Mouse (Mus musculus) frontal cortex, postnatal 25 days (tissue): Measurements from ENCODE around the gene Gtf2a2.
"Not testable (repeated sequence)": the region's sequence is repeated elsewhere in the genome, so short reads cannot be mapped to it uniquely, and the experiment has no call there.

Source experiments
- DNase-seq, 2 experiments: peaks; one replicate each; pipeline ENCODE4 v3.0.0; 2022; ENCODE audit warnings: low spot score in 2 of 2

Gene Gtf2a2

DNA sequence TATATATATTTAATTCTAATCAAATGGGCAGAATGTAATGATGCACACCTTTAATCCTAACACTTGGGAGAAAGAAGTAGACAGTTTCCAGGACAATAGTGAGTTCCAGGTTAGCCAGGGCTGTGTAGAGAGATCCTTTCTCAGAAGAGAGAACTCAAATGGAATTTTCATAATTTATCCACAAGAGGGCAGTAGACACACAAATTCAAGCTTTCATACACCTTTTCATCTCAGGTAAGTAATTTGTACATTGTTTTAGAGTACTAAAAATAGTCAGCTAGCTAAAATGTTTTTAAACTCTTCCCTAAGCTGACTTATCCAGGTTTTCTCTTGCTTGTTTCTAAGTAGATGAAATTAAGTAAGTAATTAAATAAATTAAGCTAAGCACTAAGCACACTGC is 6.5 kb downstream of the Gtf2a2 start:
- no peak for DNase-seq

DNA sequence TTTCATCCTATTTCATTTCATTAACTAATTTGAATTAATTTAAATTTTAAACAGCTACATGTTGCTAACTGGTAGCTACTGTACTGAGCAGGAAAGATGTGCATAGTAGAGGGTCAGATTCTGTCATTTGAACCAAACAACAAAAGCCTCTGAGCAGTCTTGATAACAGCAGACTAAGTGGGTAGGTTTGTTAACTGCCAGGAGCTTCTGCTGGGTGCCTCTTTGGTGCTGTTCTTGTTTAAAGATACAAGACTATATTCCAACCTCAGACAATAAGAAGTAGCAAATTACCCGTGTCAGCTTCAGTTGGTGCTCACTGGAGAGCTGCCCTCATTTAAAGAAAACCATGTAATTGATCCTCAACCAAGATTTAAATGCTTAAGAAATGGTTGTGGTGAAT is 9.3 kb downstream of the Gtf2a2 start:
- DNase-seq: no peak

DNA sequence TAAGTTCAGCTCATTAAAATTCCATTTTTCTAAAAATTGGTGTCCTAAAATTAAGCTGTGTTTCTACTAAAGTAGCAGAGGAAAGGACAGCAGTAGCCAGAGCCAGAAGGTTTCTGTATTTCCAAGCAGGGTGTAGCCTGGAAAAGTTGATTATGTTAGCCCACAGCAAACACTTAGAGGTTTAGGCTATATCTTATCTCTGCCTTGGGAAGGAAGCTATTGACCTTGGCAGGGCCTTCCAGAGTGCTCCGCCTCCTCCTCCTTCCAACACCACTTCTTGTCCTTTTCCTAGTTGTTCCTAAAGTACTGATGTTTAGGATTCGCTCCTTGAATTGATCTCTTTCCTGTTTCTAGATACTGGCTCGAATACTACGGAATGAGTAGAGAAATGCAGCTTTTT is 9.7 kb downstream of the Gtf2a2 start:
- no peak for DNase-seq

DNA sequence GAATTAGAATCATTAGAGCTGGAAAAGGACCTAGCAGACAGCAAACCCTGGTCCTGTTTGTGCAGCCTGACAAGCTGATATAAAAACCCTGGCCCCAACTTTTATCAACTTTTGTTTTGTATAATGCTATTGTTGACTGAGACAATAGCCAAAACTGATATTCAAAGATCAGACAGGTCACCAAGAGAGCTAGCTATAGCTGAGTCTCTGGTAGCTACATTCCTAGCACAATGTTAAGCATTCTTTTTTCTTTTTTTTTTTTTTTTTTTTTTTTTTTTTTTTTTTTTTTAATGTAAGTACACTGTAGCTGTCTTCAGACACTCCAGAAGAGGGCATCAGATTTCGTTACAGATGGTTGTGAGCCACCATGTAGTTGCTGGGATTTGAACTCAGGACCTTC is 11.3 kb downstream of the Gtf2a2 start:
- DNase-seq: not testable (repeated sequence)

DNA sequence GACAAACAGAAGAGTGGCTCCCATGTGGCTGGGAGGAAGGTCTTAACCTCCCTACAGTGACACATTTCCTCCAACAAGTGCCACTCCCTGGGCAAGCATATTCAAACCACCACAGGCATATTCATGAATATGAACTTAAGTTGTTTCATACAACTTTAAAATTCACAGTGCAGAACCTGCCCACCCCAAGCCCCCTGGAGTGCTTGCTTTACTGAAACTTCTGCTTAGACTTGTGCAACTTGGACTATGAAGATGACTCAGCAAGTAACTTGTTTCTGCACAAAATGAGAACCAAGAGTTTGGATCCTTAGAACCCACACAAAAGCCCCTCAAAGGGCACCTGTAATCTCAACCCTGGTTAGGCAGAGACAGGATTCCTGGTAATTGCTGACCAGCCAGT is 12.3 kb downstream of the Gtf2a2 start:
- no peak for DNase-seq

DNA sequence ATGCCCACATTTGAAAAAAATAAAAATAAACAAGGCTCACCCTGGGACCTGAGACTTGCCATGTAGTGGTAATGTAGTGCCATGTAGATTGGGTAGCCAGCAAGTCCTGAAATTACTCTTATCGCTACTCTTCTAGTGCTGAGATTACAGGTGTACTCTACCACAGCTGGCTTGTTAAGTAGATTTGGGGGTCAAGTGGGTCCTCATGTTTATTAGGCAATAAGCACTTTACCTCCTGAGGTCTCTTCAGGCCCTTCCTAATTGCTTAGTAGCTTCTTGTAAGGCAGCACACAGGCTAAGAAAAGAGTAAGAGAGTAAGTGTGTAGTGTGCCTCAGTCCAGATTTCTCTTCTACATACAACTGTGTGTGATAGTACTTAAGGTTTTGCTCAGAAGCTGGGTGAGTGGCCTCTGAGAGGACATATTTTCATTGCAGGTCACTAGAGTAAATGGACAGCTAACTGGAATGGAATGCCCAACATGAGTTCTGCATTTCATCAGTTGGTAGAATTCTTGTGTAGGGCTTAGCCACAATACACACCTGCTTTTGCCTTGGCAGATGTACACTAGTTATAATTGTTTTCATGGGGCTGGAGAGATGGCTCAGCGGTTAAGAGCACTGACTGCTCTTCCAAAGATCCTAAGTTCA is 13.1 kb downstream of the Gtf2a2 start:
- no peak for DNase-seq

DNA sequence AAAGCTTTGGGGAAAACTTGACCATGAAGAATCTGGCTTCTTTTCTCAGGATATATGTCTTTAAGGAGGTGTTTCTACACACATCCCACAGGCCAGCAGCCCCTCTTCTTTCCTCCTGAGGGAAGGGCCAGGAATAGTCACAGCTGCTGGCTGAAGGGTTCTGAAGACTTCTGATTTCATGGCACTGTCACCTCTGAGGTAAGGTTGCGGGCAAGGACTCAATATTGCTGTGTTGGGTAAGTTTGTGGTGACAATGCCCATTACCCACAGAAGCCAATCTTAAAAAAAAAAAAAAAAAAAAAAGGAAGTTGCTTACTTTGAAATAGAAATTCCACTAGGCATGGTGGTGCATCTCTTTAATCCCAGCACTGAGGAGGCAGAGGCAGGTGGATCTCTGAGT is 19.8 kb downstream of the Gtf2a2 start:
- no peak for DNase-seq

DNA sequence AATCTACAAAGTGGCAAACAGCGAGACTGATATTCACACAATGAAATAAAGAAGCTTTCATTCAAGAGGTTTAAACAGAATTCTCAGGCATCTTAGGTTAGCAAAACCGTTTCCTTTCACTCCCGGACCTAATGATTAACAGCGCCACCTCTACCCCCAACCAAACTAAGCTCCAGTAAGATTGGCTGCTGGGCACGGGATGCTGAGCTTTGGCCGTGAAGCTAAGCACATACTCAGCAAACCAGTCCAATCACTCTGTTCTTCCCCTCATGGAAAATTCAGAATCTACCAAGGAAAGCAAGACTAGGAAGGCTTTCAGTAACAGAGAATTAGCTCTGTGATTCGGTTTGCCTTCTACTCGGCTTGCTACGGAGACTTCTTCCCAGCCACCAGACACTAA is 20.7 kb downstream of the Gtf2a2 start:
- DNase-seq: no peak

DNA sequence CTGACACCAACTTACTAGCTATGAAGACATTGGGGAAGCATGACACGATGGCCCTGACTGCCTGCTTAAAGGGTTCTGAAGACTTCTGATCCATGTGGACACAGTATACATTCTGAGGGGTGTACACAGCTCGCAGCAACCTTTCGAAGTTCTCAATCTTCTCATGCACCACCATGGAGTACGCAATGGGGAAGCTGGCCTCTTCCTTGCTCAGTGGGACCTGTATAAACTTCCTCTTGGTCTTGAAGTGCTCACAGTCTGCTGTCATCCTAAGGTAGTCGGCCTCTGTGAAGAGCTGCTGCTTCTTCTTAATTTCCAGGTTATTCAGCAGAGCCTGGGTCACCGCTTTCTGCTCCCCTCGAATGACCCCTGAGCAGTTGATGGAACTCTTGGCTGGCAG is 22.4 kb downstream of the Gtf2a2 start:
- no peak for DNase-seq

DNA sequence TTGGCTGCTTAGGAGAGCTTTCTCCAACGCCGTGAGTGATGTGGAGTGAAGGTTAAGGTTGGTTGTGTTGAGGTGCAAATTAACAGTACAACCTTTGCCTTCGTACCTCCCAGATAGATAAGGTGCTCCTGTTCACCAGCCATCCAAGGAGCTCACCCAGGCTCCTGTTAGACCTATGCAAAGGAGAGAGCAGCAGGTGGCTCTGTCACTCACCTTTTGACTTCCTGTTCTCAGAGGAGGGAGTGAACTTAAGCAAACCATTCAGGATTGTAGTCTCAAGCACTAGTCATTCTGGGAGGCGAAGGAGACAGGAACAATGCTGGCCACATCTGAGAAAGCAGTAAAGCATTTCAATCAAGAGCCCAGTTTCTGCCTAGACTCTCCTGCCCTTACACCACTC is 24.3 kb downstream of the Gtf2a2 start:
- no peak for DNase-seq

DNA sequence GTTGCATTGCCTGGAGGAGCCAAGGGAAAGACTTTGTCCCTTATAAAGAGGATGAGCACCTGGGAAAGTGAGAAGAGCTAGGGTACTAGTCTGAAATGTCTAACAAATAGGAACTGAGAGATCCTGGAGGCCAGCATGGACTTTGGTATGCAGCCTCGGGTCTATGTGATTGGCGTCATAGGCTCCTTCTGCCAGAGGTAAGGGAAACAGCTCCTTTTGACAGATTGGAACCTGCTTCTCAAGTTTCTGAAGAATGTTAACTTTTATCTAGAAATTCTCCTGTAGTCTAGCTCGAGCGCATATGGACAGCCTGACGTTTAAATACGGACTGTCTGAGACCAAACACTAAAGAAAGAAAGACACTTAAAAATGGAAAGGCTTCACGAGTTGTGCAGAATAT is 25.6 kb downstream of the Gtf2a2 start, which contains the start of gene Gcnt3:
TSS of gene Gcnt3 (minus strand) at position 101 of the 400 bp plus-strand sequence.
- DNase-seq: no peak

DNA sequence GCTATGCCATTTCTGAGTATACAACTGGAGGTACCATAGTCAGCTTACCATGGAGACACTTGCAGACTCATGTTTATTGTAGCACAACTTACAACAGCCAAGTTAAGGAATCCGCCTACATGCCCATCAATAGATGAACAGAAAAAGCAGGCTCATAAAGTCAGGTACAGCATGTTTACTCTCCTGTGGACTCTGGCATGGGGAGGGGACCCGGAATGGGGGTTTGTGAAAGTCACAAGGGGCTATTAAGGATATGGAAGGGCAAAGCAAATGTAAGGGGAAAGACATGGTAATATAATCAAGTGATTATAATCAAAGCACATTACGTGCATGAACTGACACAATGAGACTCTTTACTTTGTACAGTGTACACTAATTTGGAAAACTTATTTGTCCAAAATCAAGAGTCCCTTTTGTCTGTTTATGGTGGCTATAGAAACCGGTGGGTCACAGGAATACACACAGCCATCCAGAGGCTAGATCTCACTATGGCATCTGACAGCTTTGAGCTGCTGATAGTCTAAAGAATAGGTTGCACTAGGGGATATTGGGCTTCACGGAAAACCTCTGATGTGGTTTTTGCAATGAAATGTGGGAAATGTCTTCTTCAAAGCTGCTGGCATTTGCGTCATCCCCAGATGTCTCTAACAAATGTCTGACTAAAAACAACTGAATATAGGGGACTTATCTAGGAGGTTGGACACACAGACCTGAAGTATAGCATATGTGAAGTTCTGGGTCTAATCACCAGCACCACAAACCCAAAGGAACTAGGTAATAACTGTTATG is 27.4 kb downstream of the Gtf2a2 start:
- DNase-seq: no peak

DNA sequence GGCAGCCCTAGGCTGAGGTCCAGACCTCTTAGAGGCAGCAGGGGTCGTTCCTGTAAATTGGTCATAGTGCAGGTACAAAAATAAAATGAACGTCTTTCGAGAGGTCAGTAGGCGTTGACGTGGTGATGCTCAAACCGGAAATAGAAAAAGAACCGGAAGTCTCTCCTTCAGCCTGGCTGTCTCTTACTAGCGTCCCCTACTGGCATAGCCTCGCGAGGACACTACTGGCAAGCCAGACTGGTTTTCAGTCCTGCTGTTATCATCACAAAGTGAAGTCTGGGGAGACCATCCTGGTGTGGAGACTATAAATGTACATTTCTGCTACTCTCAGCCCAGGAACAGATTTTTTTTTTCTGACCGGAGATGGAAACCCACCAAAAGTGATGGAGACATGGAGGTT is 28.2 kb downstream of the Gtf2a2 start:
- DNase-seq: no peak

DNA sequence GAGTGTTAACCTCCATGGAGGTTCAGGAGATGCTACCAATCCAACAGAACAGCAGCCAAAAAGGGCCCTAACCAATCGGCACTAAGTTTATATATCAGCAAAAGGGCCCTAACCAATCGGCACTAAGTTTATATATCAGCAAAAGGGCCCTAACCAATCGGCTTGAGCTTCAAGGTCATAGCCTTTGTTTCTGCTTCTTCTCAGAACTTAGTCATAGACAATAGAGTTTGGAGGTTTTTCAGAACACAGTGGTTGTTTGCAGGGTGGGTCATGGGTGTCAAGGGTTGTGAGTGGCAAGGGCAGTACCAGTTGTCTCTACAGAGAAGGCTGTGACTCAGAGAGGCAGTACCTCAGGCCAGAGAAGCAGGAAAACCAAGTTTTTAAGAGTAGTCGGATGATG is 29.8 kb downstream of the Gtf2a2 start:
- DNase-seq: no peak

DNA sequence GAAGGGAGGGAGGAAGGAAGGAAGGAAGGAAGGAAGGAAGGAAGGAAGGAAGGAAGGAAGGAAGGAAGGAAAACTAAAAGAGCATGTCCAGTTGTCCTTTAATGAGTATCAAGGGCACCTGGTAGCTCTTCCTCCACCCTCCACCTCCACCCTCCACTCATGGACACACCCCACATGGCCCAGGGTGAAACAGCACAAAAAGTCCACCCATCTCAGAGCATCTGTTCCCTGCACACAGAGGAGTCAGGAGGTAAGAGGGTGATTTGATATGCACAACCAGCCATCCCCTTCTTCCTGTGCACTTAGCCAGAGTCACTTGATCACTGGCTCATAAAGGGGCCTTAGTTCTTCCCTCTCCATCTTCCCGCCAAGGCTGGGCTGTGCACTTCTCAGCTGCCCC is 30.6 kb downstream of the Gtf2a2 start:
- DNase-seq: no peak

DNA sequence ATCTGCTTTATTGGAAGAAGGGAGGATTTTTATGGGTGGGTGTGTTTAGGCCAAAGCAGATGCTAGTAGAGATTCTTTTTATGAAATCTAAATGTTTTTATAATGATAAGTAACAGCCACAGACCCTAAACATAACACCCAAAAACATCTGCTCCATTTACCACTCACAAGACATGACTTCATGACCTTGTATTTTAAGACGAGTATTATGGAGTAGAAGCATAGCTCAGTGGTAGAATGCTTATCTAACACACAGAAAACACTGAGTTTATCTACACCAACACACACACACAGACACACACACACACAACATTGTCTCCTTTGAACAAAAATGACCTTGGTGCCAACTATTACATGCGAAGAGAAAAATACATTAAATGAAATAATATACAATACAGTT is 32.5 kb downstream of the Gtf2a2 start:
- DNase-seq: no peak

DNA sequence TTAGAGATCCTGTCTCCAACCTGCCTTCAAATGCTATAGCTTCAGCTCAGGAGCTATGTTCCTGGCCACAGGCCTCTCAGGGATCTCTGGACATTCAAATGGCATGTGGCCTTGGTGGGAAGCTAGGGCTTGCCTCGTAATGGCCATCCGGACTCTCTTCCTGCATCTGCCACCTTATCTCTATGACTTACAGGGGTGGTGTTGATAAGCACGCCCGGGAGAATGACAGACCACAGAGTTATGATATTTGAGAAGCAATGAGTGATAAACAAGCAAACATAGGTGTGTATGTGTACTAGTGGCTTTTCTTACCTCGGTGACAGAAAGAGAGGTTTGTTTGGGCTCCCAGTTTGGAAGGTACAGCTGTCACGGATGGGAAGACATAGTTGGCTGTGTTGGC is 33.9 kb downstream of the Gtf2a2 start:
- no peak for DNase-seq

DNA sequence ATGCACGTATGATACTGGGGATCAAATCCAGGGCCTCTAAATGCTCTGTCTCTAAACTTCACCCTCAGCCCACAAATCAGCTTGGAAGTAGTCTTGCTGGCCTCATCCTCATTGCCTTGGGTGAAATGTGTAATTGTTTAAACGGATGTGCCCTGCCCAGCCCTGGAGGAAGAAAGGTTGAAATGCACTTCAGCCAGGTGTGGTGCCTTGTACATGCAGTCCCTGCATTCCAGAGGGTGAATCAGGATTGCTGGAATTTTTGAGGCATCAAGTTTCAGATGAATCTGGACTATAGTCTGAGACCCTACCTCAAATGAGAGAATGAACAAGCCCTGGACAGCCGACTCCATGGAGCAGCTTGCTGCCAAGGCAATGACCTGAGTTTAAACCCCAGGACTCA is 35.5 kb downstream of the Gtf2a2 start:
- DNase-seq: no peak

DNA sequence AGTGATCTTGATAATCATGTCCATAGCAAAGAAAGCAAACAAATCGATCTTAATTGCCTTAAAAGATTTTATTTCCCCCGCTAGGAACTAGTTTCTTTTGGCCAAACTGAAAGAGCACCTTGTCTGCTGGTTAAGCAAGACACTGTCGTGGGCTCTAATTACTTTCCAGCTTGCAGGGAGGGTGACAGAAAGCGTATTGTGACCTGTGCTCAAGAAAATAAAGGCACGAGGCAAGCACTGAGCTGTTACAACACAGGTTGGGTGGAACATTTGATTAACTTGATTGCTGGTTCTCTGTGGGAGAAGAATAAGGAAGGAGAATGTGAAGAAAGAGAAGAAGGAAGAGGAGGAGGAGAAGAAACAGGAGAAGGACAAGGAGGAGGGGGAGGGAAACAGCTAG is 35.9 kb downstream of the Gtf2a2 start:
- no peak for DNase-seq

DNA sequence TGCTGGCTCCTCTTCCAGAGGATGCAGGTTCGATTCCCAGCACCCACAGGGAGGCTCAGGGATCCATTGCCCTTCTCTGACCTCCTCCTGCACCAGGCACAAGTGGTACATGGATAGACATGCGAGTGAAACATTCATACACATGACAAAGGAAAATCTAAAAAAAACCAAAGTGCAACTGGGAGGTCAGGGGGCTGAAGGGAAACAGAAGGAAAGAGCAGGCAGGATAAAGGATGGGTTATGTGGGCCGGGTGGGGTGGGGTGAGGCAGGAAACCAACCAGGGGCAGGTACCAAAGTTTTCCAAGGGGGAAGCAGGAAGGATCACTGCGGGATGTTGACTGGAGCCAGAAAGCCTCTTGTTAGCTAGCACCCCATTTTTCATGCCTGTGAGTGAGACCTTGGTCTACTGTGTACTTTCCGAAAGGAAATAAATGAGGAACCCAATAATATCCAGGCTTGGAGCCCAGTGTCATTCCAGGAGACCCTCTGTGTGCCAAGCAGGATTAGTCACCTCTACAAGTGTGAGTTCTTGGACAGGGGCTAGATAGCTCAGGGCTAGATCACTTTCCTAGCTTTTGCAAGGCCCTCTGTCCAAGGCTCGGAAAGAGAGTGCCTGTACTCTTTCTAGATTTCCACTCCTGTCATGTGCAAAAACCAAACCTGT is 36.5 kb downstream of the Gtf2a2 start:
- no peak for DNase-seq

DNA sequence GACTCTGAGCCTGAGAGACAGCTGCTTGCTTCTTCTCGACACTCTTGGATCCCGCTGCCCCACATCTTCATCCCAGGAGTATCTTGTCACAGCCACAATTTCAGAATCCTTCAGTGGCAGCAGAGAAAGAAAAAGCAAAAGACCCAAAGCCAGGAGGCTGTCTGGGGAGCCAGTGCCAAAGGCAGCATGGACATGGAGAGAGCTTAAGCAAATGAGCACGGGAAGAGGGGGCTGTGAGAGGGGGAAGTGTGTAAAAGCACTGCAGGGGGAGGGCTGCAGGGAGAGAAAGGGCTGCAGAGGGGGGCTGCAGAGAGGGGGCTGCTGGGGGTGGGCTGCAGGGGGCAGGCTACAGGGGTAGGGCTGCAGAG is 37.0 kb downstream of the Gtf2a2 start:
- DNase-seq: no peak

DNA sequence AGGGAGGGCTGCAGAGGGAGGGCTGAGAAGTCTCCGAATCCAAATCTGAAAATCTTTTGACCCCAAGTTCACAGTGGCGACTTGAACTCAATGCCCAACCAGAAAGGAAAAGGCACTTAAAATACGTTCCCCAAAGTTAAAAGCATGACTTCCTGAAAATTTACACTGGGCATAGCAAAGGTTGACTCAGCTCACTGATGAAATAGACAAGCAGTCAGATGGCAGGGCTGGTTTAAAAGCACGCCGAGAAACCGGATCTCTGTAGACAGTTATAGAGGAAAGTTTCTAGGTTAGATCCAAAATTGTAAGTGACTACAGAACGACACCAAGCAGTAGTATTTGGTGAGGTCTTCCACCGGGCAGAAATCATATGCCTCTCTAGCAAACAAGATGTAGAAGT is 37.5 kb downstream of the Gtf2a2 start:
- DNase-seq: no peak

DNA sequence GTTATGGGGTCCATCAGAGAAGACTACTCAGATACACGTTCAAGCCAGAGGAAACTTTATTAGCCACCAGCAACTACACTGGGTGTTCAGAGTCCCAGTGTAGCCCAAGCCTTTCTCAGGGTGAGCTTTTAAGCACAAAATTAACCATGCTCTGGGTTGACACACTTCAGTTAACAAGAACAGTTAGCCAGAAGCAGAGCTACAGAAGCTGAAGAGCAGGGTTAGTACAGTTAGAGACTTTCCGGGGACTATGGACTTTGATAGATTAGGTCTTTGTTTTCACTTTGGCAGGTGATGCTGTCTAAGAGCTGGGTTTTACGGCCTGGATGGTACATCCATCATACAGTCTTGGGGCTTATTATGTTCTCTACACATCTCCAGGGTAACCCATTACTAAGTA is 40.4 kb downstream of the Gtf2a2 start:
- DNase-seq: no peak
